Mouse (Mus musculus) heart, embryonic 16.5 days (tissue): ENCODE data around the gene Slc2a2. TPM values are rescaled to one million over a fixed set of nuclear protein-coding genes. Genes with fewer than 3 reads are reported as not detected.
A peak's percentile ranks its signal among the peaks of the same experiment; 100 is the strongest.

ENCODE experiments used
- ATAC-seq: fragments of 200-750 bp; cut with Nextera tagmentation; replicated peaks from 2 replicates; pipeline ENCODE4 v1.8.0; 2017; ENCODE audit warnings: moderate number of reproducible peaks; ENCODE audit not compliant: insufficient read depth, low FRiP score; ENCODE audit errors: extremely low read depth
- H3K27ac ChIP-seq: fragments of 300-500 bp; sonication (generic); 2 replicates; pipeline ENCODE4 v1.5.1; 2014; ENCODE audit warnings: mild to moderate bottlenecking, low read length, control low read depth, moderate library complexity
- H3K27me3 ChIP-seq: fragments of 300-500 bp; sonication (generic); 2 replicates; pipeline ENCODE4 v1.6.1; 2014; ENCODE audit warnings: low read length, mixed read lengths; ENCODE audit not compliant: control insufficient read depth, insufficient read depth
- H3K36me3 ChIP-seq: fragments of 300-500 bp; sonication (generic); 2 replicates; pipeline ENCODE4 v1.6.1; 2014; ENCODE audit not compliant: control insufficient read depth, insufficient read depth
- H3K4me1 ChIP-seq: fragments of 300-500 bp; sonication (generic); 2 replicates; pipeline ENCODE4 v1.6.1; 2014; ENCODE audit warnings: low read length, mixed read lengths; ENCODE audit not compliant: control insufficient read depth, insufficient read depth
- H3K4me2 ChIP-seq: fragments of 300-500 bp; sonication (generic); 2 replicates; pipeline ENCODE4 v1.6.1; 2014; ENCODE audit warnings: low read depth, mild to moderate bottlenecking, control low read depth, low read length
- H3K4me3 ChIP-seq: fragments of 300-500 bp; sonication (generic); 2 replicates; pipeline ENCODE4 v1.5.1; 2014; ENCODE audit warnings: mild to moderate bottlenecking, control low read depth, low read length
- H3K9ac ChIP-seq: fragments of 300-500 bp; sonication (generic); 2 replicates; pipeline ENCODE4 v1.6.1; 2014; ENCODE audit warnings: low read length, control low read depth
- H3K9me3 ChIP-seq: fragments of 300-500 bp; sonication (generic); replicated peaks from 2 replicates; pipeline ENCODE4 v1.6.1; 2016; ENCODE audit warnings: low read length; ENCODE audit not compliant: control insufficient read depth
- WGBS: fragments of 180-500 bp; shearing (Covaris S2); extraction: QIAGEN DNeasy Blood & Tissue Kit; methylation state at CpG from one replicate; pipeline ENCODE4 v1.1.7; 2014; 5-methylcytosine and 5-hydroxymethylcytosine counted together
- polyA plus RNA-seq: library from polyadenylated mRNA; unstranded; fragments of >200 nt; fragmentation: Nextera tagmentation; extraction: Ambion mirVana; gene quantifications from 2 replicates; pipeline ENCODE4 v1.2.1, GENCODE M21; 2015

The Slc2a2 gene
- polyA plus RNA-seq, 1 experiment from 2014 or later, result 0.12 TPM

GRCm38 (mm10) chr3:28721218-28721617, 23.5 kb downstream of the Slc2a2 start:
- Histone ChIP-seq H3K27me3 (no peaks in the 10 kb centered on the region), H3K9me3 (no peaks in the 10 kb centered on the region), H3K4me3 (no peak overlapping the region), H3K4me1 (peaks cover 3% of the 10 kb centered on the region; the same call in 1 of the 2 replicates), H3K27ac (no peak overlapping the region), H3K4me2 (no peak overlapping the region), H3K36me3 (no peaks in the 10 kb centered on the region), H3K9ac (no peak overlapping the region)
- ATAC-seq, result no peak
- 64% methylated on average over 5 of the region's 5 CpGs for whole genome bisulfite sequencing

- H3K36me3 ChIP-seq, result no peaks in the 10 kb centered on the region
- H3K4me1 ChIP-seq, result peaks cover 3% of the 10 kb centered on the region; the same call in 1 of the 2 replicates
- no peak overlapping the region for H3K27ac ChIP-seq
- no peak overlapping the region for H3K4me2 ChIP-seq
- no peaks in the 10 kb centered on the region for H3K9me3 ChIP-seq
- H3K4me3 ChIP-seq, result no peak overlapping the region
- 29% methylated on average over 7 of the region's 7 CpGs for WGBS
- peak; percentile 45; the same call in 1 of the 2 replicates for ATAC-seq
- H3K27me3 ChIP-seq, result no peaks in the 10 kb centered on the region
- no peak overlapping the region for H3K9ac ChIP-seq
Observed at GRCm38 (mm10) chr3:28721838-28722237, 24.1 kb downstream of the Slc2a2 start.

- Histone ChIP-seq H3K4me1 (peaks cover 3% of the 10 kb centered on the region; the same call in 1 of the 2 replicates), H3K4me2 (no peak overlapping the region), H3K36me3 (no peaks in the 10 kb centered on the region), H3K9ac (no peak overlapping the region), H3K4me3 (no peak overlapping the region), H3K27ac (no peak overlapping the region), H3K9me3 (no peaks in the 10 kb centered on the region), H3K27me3 (no peaks in the 10 kb centered on the region)
- ATAC-seq, result no peak
Observed at GRCm38 (mm10) chr3:28722531-28722930, 24.8 kb downstream of the Slc2a2 start.

GRCm38 (mm10) chr3:28723534-28723933, 25.8 kb downstream of the Slc2a2 start:
- no peak overlapping the region for H3K27ac ChIP-seq
- peaks cover 3% of the 10 kb centered on the region; the same call in 1 of the 2 replicates for H3K4me1 ChIP-seq
- H3K9me3 ChIP-seq, result no peaks in the 10 kb centered on the region
- WGBS, result 60% methylated on average over 6 of the region's 6 CpGs
- no peaks in the 10 kb centered on the region for H3K27me3 ChIP-seq
- no peak for ATAC-seq
- no peaks in the 10 kb centered on the region for H3K36me3 ChIP-seq
- H3K9ac ChIP-seq, result no peak overlapping the region
- no peak overlapping the region for H3K4me2 ChIP-seq
- H3K4me3 ChIP-seq, result no peak overlapping the region

GRCm38 (mm10) chr3:28725203-28725602, 27.5 kb downstream of the Slc2a2 start:
- Histone ChIP-seq H3K27ac (no peak overlapping the region), H3K27me3 (no peaks in the 10 kb centered on the region), H3K4me3 (no peak overlapping the region), H3K9ac (no peak overlapping the region), H3K4me1 (peaks cover 3% of the 10 kb centered on the region; the same call in 1 of the 2 replicates), H3K36me3 (no peaks in the 10 kb centered on the region), H3K4me2 (no peak overlapping the region), H3K9me3 (no peaks in the 10 kb centered on the region)
- WGBS, result 87% methylated on average over 13 of the region's 13 CpGs
- ATAC-seq, result no peak

- Histone ChIP-seq H3K4me2 (no peak overlapping the region), H3K27me3 (no peaks in the 10 kb centered on the region), H3K36me3 (no peaks in the 10 kb centered on the region), H3K4me1 (peaks cover 3% of the 10 kb centered on the region; the same call in 1 of the 2 replicates), H3K9ac (no peak overlapping the region), H3K4me3 (no peak overlapping the region), H3K27ac (no peak overlapping the region), H3K9me3 (no peaks in the 10 kb centered on the region)
- WGBS, result 94% methylated on average over 7 of the region's 7 CpGs
- no peak for ATAC-seq
Observed at GRCm38 (mm10) chr3:28726356-28726755, 28.7 kb downstream of the Slc2a2 start.

GRCm38 (mm10) chr3:28734712-28735111, 37.0 kb downstream of the Slc2a2 start:
- Histone ChIP-seq H3K9me3 (no peaks in the 10 kb centered on the region), H3K4me1 (no peaks in the 10 kb centered on the region), H3K27me3 (no peaks in the 10 kb centered on the region), H3K4me2 (no peak overlapping the region), H3K9ac (no peak overlapping the region), H3K4me3 (no peak overlapping the region), H3K36me3 (no peaks in the 10 kb centered on the region), H3K27ac (no peak overlapping the region)
- WGBS, result 54% methylated on average over 2 of the region's 2 CpGs
- no peak for ATAC-seq

- no peak overlapping the region for H3K4me3 ChIP-seq
- WGBS, result 57% methylated on average over 2 of the region's 2 CpGs
- H3K9ac ChIP-seq, result no peak overlapping the region
- no peaks in the 10 kb centered on the region for H3K4me1 ChIP-seq
- H3K4me2 ChIP-seq, result no peak overlapping the region
- no peak overlapping the region for H3K27ac ChIP-seq
- H3K9me3 ChIP-seq, result no peaks in the 10 kb centered on the region
- H3K36me3 ChIP-seq, result no peaks in the 10 kb centered on the region
- no peak for ATAC-seq
- no peaks in the 10 kb centered on the region for H3K27me3 ChIP-seq
Observed at GRCm38 (mm10) chr3:28736981-28737380, 39.3 kb downstream of the Slc2a2 start.

GRCm38 (mm10) chr3:28740353-28740752, 42.6 kb downstream of the Slc2a2 start:
- Histone ChIP-seq H3K27me3 (peaks cover 5% of the 10 kb centered on the region; the same call in 1 of the 2 replicates), H3K4me2 (no peak overlapping the region), H3K36me3 (no peaks in the 10 kb centered on the region), H3K9me3 (no peaks in the 10 kb centered on the region), H3K4me1 (no peaks in the 10 kb centered on the region), H3K27ac (no peak overlapping the region), H3K4me3 (no peak overlapping the region), H3K9ac (no peak overlapping the region)
- ATAC-seq, result no peak
- WGBS, result 22% methylated on average over 6 of the region's 6 CpGs
